Mouse (Mus musculus): ENCODE results near the gene Itgb2l.

DNA sequence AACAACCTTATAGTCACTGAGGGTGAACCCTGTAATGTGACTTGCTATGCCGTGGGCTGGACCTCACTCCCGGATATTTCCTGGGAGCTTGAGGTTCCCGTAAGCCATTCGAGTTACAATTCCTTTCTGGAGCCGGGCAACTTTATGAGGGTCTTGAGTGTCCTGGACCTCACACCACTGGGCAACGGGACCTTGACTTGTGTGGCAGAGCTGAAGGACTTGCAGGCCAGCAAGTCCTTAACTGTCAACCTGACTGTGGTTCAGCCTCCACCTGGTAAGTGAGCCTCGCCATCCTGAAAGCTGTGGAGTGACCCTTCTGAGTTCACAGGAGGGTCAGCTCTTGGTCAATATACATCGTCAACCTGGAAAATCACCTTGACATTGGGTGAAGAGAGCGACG lies 65.3 kb downstream of the Itgb2l start:
- TF ChIP-seq CTCF (IDR thresholded peaks at IDR 0.05; ENCODE audit: extremely low read depth, insufficient read depth, insufficient read length, insufficient replicate concordance) = no peak
- TF ChIP-seq POLR2A (IDR thresholded peaks at IDR 0.05; ENCODE audit: low read depth, low read length) = no peak

Data from spleen, adult 2 months (tissue).